Mouse (Mus musculus): ENCODE measurements at regions not wholly inside any gene's neighbourhood (a gene's known extent, or its start where the extent isn't known, plus 50 kb on each side); places are given as distances from the start of the nearest gene placed in this dataset.

DNA sequence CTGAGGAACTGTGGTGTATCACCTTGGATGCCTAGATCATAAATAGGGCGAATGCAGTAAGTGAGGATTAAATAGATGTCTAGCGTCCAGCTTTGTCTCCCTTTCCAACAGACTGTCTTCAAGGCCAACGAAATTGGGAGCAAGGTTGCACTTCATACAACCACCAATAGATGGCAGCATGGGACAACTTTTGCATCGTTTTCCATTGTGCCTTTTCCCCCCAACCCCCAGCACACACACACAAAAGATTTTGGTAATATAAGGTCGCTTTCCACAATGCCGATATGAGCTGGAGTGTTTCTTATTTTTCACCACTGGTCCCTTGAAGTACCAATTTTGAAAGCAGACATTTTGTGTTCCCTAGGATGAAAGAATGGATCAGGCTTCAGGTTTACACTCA is 304.7 kb downstream of the BC048507 start:
- DNase-seq (ENCODE audit: low spot score in 2 of 2) = peak; percentile 41 to 50

DNA sequence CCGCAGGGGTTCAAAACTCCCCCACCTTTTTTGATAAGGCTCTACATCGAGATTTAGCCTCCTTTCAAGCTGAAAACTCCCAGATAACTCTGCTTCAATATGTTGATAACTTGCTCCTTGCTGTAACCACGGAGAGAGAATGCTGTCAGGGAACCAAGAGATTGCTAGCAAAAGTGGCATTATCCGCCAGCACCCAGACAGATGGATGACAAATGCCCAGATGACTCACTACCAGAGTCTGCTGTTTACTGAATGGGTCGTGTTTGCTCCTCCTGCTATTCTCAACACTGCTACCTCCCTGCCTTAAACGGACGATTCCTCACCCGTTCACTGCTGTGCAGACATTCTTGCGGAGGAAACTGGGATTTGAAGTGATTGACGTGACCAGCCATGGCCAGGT is 310.3 kb downstream of the BC048507 start:
- peak in 1 of 2 experiments; percentile 4 for DNase-seq (ENCODE audit: low spot score in 2 of 2)
